Mouse (Mus musculus) kidney, postnatal 4 days (tissue): ENCODE measurements around the gene Myb.
"Not testable (repeated sequence)": the region's sequence is repeated elsewhere in the genome, so short reads cannot be mapped to it uniquely, and the experiment has no call there.

Experiments used
- DNase-seq, 2 experiments: peaks; one replicate each; pipeline ENCODE4 v3.0.0; 2021; ENCODE audit warnings: mixed read lengths in 2 of 2

The Myb gene

GRCm38 (mm10) chr10:21167842-21168241, 7.1 kb upstream of the Myb start:
- DNase-seq: no peak

GRCm38 (mm10) chr10:21167165-21167564, 6.4 kb upstream of the Myb start:
- DNase-seq: no peak

GRCm38 (mm10) chr10:21165411-21165810, 4.6 kb upstream of the Myb start:
- DNase-seq: no peak

- no peak for DNase-seq
Measured at GRCm38 (mm10) chr10:21162124-21162523, 1.3 kb upstream of the Myb start.

GRCm38 (mm10) chr10:21161359-21162094, 743 bp upstream of the Myb start:
- DNase-seq: peak; percentile 31 to 33

- DNase-seq: peak; percentile 36 to 58
Measured at GRCm38 (mm10) chr10:21159697-21160394, 938 bp downstream of the Myb start.

- peak; percentile 60 to 70 for DNase-seq
Measured at GRCm38 (mm10) chr10:21158918-21159443, 1.8 kb downstream of the Myb start.

- peak; percentile 71 to 77 for DNase-seq
Measured at GRCm38 (mm10) chr10:21158111-21158917, 2.5 kb downstream of the Myb start.

GRCm38 (mm10) chr10:21156953-21157499, 3.8 kb downstream of the Myb start:
- no peak for DNase-seq

- DNase-seq: no peak
Measured at GRCm38 (mm10) chr10:21156416-21156815, 4.4 kb downstream of the Myb start.

- no peak for DNase-seq
Measured at GRCm38 (mm10) chr10:21154927-21155326, 5.9 kb downstream of the Myb start.

GRCm38 (mm10) chr10:21153433-21153832, 7.4 kb downstream of the Myb start:
- no peak for DNase-seq

- DNase-seq: no peak
Measured at GRCm38 (mm10) chr10:21152812-21153211, 8.0 kb downstream of the Myb start.

GRCm38 (mm10) chr10:21151320-21151719, 9.5 kb downstream of the Myb start:
- DNase-seq: no peak

GRCm38 (mm10) chr10:21149945-21150344, 10.8 kb downstream of the Myb start:
- not testable (repeated sequence) for DNase-seq

GRCm38 (mm10) chr10:21146719-21147118, 14.1 kb downstream of the Myb start:
- DNase-seq: no peak

- no peak for DNase-seq
Measured at GRCm38 (mm10) chr10:21146263-21146662, 14.5 kb downstream of the Myb start.

- DNase-seq: peak; percentile 82 to 86
Measured at GRCm38 (mm10) chr10:21144627-21145504, 15.9 kb downstream of the Myb start.

- DNase-seq: no peak
Measured at GRCm38 (mm10) chr10:21135297-21135696, 25.5 kb downstream of the Myb start.

- DNase-seq: no peak
Measured at GRCm38 (mm10) chr10:21130901-21131493, 29.8 kb downstream of the Myb start.

- peak; percentile 5 to 18 for DNase-seq
Measured at GRCm38 (mm10) chr10:21128086-21128611, 32.6 kb downstream of the Myb start.
